Mouse (Mus musculus) CD8-positive naive resting alpha-beta T cell, adult 2 months (primary cell): ENCODE measurements around the gene Reln.

Source experiments
- DNase-seq, 2 experiments: peaks; one replicate each; pipeline ENCODE4 v3.0.0; 2022; ENCODE audit warnings: low read depth in 2 of 2, low spot score in 2 of 2

The Reln gene

DNA sequence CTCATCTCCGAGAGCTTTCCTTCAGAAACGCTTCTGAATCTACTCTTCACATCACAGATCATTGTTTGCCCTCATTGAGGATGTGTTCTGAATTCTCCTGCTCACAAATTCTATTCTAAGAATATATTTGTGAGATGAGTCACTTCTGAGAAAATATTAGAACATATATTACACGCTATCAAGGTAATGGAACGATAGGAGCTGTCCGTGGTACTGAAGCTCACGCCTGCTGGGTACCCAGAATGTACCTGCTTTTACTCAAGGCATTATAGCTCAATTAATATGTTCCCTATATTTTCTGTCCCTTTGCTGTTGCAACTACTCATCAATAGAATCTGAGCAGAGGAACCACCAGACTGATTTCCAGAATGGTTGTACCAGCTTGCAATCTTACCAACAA lies 107.7 kb downstream of the Reln start:
- DNase-seq, result no peak

DNA sequence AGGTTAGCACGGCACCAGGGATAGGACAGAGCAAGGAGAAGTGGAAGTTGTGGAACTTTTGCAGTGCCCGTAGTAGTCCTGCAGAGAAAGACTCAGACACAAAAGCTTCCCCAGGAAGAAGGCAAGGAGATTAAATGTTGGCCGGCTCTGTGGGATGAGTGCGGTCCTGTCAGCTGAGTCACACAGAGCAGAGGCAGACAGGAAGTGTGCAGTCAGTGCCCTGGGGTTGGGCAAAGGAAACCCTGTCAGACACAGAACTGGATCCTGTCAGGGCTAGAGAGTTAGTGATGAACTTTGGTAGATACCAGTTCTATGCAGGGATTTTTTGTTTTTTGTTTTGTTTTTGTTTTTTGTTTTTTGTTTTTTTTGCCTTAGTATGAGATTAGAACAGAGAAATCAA lies 120.0 kb downstream of the Reln start:
- DNase-seq, result no peak

GRCm38 (mm10) chr5:22223940-22224339 lies 120.6 kb downstream of the Reln start:
- DNase-seq, result no peak

DNA sequence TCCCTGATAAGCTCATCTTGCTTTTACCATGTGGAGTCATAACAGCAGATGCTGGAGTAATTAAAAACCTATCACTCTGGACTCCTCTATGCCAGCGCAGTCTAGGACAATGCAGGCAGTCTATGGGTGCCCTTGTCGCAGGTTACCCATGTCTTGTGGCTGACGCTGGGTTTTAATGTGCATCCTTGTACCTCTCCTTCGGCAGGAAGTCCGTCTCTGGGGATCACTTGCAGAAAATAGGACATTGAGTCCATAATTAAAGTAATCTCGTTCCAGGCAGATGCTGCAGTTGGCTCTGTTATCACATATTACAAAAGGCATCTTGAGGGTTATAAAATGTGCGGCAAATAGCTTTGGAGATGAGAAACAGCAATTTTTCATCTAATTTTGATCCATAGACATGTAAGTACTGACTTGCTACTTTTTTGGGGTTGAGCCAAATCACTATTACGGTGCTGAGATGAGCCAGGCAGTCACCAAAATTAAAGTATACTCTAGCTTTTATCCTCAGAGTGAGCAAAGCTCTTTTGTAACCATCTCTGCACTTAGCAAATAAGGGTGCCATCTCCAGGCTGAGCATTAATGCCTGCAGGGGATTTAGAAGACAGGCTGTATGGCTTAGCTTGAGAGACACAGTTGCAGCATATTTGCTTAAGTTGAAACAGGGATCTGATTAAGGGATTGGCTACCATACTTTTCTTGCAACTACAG lies 136.0 kb downstream of the Reln start:
- DNase-seq, result no peak

- DNase-seq, result no peak
Measured at GRCm38 (mm10) chr5:22197926-22198325, 146.6 kb downstream of the Reln start.

- DNase-seq, result no peak
Measured at GRCm38 (mm10) chr5:22196891-22197290, 147.6 kb downstream of the Reln start.

DNA sequence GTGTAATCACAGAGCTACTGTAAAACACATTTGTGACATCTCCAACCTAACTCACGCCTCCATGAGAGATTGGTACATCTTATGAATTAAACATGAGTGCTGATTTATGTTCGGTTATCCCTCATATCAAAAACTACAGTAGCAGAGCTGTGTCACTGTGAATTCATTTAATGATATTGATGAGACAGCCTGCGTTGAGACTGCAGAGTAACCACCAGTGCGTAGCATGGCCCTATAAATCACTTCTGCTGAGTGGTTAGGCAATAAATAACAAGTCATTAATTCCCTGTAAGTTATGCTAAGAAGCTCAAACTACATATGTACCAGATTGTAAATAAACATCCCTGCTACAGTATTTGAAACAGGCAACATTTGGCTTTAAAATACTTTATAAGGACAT lies 148.0 kb downstream of the Reln start:
- DNase-seq, result no peak

GRCm38 (mm10) chr5:22195352-22195941 lies 149.1 kb downstream of the Reln start:
- DNase-seq, result no peak

- DNase-seq, result no peak
Measured at GRCm38 (mm10) chr5:22191784-22192183, 152.7 kb downstream of the Reln start.

GRCm38 (mm10) chr5:22190333-22190732 lies 154.2 kb downstream of the Reln start:
- DNase-seq, result no peak

GRCm38 (mm10) chr5:22187599-22187998 lies 156.9 kb downstream of the Reln start:
- DNase-seq, result no peak

GRCm38 (mm10) chr5:22176480-22176879 lies 168.0 kb downstream of the Reln start:
- DNase-seq, result no peak

DNA sequence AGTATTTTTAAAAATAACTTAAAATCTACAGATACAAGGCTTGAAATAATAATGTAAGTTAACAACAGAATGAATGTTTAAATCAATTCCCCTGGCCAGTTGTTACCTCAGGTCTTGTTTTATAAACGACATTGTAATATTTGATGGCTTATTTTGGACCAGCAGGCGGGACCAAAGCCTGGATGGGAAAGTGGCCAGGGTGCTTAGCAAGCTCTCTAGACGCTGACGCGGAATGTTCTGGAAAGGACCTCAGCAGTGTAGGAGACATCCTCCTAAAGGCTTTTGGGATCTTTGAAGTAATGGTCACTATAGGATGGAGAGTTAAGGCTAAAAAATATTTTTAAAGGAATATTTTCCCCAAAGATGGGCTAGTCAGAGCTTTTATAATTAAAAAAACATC lies 173.2 kb downstream of the Reln start:
- DNase-seq, result no peak

DNA sequence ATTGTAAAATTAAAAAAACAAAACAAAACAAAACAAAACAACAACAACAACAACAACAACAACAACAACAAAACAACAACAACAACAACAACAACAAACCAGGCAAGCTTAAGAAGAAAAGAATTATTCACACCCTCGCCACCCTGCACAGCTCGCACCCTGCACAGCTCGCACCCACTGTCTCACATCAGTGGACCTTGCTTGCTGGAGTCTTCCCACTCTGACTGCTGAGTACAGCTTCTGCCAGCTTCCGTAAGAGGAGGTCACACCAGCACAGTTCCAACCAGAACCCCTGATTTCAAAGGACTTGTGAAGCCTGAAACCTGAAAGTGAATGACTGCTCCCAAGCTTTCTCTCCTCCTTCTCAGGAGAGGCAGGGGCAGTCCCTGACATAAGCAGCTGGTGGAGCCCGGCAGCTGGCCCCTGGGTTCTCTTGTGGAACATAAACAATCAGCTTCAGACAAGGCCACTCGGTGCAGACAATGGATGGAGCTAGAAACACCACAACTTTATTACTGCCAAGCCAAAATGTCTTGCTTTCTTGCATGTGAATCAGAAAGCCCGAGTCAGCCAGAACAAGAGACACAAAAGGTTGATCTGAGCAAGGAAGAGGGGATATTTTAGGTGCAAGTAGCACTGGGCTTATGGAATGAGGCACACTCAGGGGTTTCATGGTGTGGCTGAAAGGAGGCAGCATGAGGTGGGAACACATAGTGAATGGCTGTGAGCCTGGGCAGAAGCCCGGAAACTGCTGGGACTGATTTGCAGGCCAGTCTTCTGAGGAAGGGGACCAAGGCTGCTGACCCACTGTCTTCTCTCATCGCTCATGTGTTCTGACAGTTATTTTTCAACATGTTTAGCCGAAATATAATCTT lies 180.2 kb downstream of the Reln start:
- no peak for DNase-seq

GRCm38 (mm10) chr5:22160935-22161334 lies 183.6 kb downstream of the Reln start:
- no peak for DNase-seq

- no peak for DNase-seq
Measured at GRCm38 (mm10) chr5:22158754-22159153, 185.7 kb downstream of the Reln start.

DNA sequence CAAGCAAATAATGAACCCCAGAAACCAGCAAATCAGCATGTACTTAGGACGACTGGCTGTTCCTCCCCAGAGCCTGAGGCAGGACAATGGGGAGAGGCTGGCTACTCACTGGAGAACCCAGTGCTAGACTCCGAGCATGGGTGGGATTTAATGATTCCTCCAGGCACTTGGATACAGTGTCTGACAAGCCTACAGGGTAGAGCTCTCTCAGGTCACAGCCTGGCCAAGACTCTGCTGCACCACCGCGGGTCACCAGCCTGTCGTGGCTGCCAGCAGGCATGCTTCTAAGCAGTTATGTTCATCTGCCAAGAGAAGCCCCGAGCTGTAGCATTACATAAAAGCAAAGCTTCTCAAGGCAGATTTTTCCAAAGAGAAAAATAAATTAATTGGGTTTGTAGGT lies 190.9 kb downstream of the Reln start:
- no peak for DNase-seq

DNA sequence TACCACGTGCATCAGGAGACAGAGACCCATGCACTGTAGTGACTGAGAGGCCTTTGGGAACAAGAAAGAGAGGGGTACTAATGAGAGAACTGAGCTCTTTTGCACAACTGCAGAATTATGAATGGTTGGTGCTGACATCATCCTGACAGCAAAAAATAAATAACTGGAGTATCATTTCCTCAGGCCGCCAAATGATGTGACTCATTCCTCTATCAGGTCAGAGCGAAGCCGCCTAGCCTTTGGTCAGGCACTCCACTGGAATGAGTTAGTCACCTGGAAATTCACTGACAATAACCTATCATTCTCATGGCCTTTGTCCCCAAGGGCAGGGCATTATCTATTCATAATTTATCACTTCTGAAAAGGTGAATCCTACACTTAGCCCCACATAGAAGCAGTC lies 202.7 kb downstream of the Reln start:
- no peak for DNase-seq

- DNase-seq, result no peak
Measured at GRCm38 (mm10) chr5:22139015-22139414, 205.5 kb downstream of the Reln start.

DNA sequence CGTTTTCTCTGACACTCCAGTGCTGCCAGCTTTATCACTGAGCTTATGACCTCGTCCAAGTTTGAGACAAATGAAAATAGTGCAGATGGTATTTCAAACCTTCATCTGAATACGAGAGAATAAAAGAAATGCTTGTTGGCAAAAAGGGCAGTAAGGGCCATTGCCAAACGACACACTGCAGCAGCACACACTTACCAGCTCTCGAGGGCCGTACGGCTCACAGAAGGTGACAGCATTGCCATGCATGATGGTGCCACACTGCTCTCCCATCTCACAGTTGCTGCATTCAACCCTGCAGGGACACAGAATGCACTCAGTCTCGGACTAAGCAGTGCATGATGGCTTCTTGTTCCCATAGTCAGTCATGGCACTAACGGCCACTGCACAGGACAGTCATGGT lies 210.1 kb downstream of the Reln start:
- DNase-seq, result no peak

- no peak for DNase-seq
Measured at GRCm38 (mm10) chr5:22131730-22132522, 212.6 kb downstream of the Reln start.
